Mouse (Mus musculus): ENCODE results near the gene Hmgcll1.

Gene Hmgcll1

GRCm38 (mm10) chr9:76014631-76015531, at the start of gene Hmgcll1:
Hmgcll1 (plus strand) TSS chr9:76014855.
- DNase-seq (ENCODE audit: low spot score in 2 of 2) = peak; percentile 44 to 53

- DNase-seq (ENCODE audit: low spot score in 2 of 2) = no peak
Measured at GRCm38 (mm10) chr9:75980097-75980496, 34.6 kb upstream of the Hmgcll1 start.

- DNase-seq (ENCODE audit: low spot score in 2 of 2) = no peak
Measured at GRCm38 (mm10) chr9:75981139-75981538, 33.5 kb upstream of the Hmgcll1 start.

- no peak for DNase-seq (ENCODE audit: low spot score in 2 of 2)
Measured at GRCm38 (mm10) chr9:75989491-75989890, 25.2 kb upstream of the Hmgcll1 start.

GRCm38 (mm10) chr9:75998791-75999350, 15.8 kb upstream of the Hmgcll1 start:
- no peak for DNase-seq (ENCODE audit: low spot score in 2 of 2)

- no peak for DNase-seq (ENCODE audit: low spot score in 2 of 2)
Measured at GRCm38 (mm10) chr9:76000876-76001858, 13.5 kb upstream of the Hmgcll1 start.

- DNase-seq (ENCODE audit: low spot score in 2 of 2) = no peak
Measured at GRCm38 (mm10) chr9:76003066-76003465, 11.6 kb upstream of the Hmgcll1 start.

- DNase-seq (ENCODE audit: low spot score in 2 of 2) = no peak
Measured at GRCm38 (mm10) chr9:76003637-76004036, 11.0 kb upstream of the Hmgcll1 start.

GRCm38 (mm10) chr9:76007342-76007970, 7.2 kb upstream of the Hmgcll1 start:
- no peak for DNase-seq (ENCODE audit: low spot score in 2 of 2)

- DNase-seq (ENCODE audit: low spot score in 2 of 2) = no peak
Measured at GRCm38 (mm10) chr9:76013789-76014188, 866 bp upstream of the Hmgcll1 start.

- no peak for DNase-seq (ENCODE audit: low spot score in 2 of 2)
Measured at GRCm38 (mm10) chr9:76015971-76016370, 1.3 kb downstream of the Hmgcll1 start.

GRCm38 (mm10) chr9:76016506-76016905, 1.9 kb downstream of the Hmgcll1 start:
- no peak for DNase-seq (ENCODE audit: low spot score in 2 of 2)

GRCm38 (mm10) chr9:76023551-76023973, 8.9 kb downstream of the Hmgcll1 start:
- no peak for DNase-seq (ENCODE audit: low spot score in 2 of 2)

- peak in 1 of 2 experiments; percentile 9 for DNase-seq (ENCODE audit: low spot score in 2 of 2)
Measured at GRCm38 (mm10) chr9:76024277-76025246, 9.9 kb downstream of the Hmgcll1 start.

- no peak for DNase-seq (ENCODE audit: low spot score in 2 of 2)
Measured at GRCm38 (mm10) chr9:76029471-76030199, 15.0 kb downstream of the Hmgcll1 start.

GRCm38 (mm10) chr9:76035058-76035457, 20.4 kb downstream of the Hmgcll1 start:
- DNase-seq (ENCODE audit: low spot score in 2 of 2) = no peak

- no peak for DNase-seq (ENCODE audit: low spot score in 2 of 2)
Measured at GRCm38 (mm10) chr9:76038327-76039103, 23.9 kb downstream of the Hmgcll1 start.

GRCm38 (mm10) chr9:76039711-76040110, 25.1 kb downstream of the Hmgcll1 start:
- no peak for DNase-seq (ENCODE audit: low spot score in 2 of 2)

- no peak for DNase-seq (ENCODE audit: low spot score in 2 of 2)
Measured at GRCm38 (mm10) chr9:76043341-76043740, 28.7 kb downstream of the Hmgcll1 start.
